Mouse (Mus musculus): ENCODE measurements around the gene Klra2. TPM values are rescaled to one million over a fixed set of nuclear protein-coding genes. Genes with fewer than 3 reads are reported as not detected.
"Not testable (repeated sequence)": the region's sequence is repeated elsewhere in the genome, so short reads cannot be mapped to it uniquely, and the experiment has no call there.

The Klra2 gene
- polyA plus RNA-seq, 1 experiment from 2014 or later: 0.63 TPM

DNA sequence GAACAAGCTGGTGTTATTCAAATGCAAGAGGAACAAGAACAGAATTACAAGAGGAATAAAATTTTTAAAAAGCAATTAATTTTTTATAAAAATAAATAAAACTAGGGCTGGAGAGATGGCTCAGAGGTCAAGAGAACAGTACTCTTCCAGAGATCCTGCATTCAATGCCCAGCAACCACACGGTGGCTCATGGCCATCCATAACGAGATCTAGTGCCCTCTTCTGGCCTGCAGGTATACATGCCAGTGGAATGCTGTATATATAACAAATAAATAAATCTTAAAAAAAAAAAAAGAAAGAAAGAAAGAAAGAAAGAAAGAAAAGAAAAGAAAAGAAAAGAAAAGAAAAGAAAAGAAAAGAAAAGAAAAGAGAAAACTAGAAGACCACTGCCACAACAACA is 43.3 kb upstream of the Klra2 start:
- Histone ChIP-seq H3K36me3 (ENCODE audit: control insufficient read depth, insufficient read depth) (peaks cover 8% of the 10 kb centered on the region; the same call in 1 of the 2 replicates), H3K9me3 (ENCODE audit: control insufficient read depth) (no peaks in the 10 kb centered on the region), H3K4me1 (replicated peaks; ENCODE audit: control insufficient read depth, insufficient read depth, low read length) (no peaks in the 10 kb centered on the region), H3K4me2 (replicated peaks; ENCODE audit: low read depth) (no peak overlapping the region), H3K27ac (ENCODE audit: low read depth, low read length) (no peak overlapping the region), H3K9ac (ENCODE audit: low read depth, low read length) (no peak overlapping the region), H3K27me3 (replicated peaks; ENCODE audit: control insufficient read depth, insufficient read depth, low read length) (no peaks in the 10 kb centered on the region), H3K4me3 (ENCODE audit: low read depth, low read length) (no peak overlapping the region)
- peak; percentile 76 for TF ChIP-seq CTCF (IDR thresholded peaks at IDR 0.05; ENCODE audit: low read depth)
- ATAC-seq: no peak
- WGBS: 11% methylated on average over 2 of the region's 2 CpGs

- ATAC-seq; H3K9ac ChIP-seq (ENCODE audit: low read depth, low read length); H3K27me3 ChIP-seq (replicated peaks; ENCODE audit: control insufficient read depth, insufficient read depth, low read length); H3K4me2 ChIP-seq (replicated peaks; ENCODE audit: low read depth); H3K4me3 ChIP-seq (ENCODE audit: low read depth, low read length); H3K27ac ChIP-seq (ENCODE audit: low read depth, low read length); H3K4me1 ChIP-seq (replicated peaks; ENCODE audit: control insufficient read depth, insufficient read depth, low read length); H3K9me3 ChIP-seq (ENCODE audit: control insufficient read depth): not testable (repeated sequence)
- 85% methylated on average over 2 of the region's 2 CpGs for WGBS
- H3K36me3 ChIP-seq (ENCODE audit: control insufficient read depth, insufficient read depth): peaks cover 12% of the 10 kb centered on the region; the same call in 1 of the 2 replicates
Measured at GRCm38 (mm10) chr6:131278160-131278559, 31.0 kb upstream of the Klra2 start.

- ATAC-seq: no peak
- H3K4me3 ChIP-seq (ENCODE audit: low read depth, low read length): no peak overlapping the region
- no peak overlapping the region for H3K4me2 ChIP-seq (replicated peaks; ENCODE audit: low read depth)
- no peak overlapping the region for H3K9ac ChIP-seq (ENCODE audit: low read depth, low read length)
- no peaks in the 10 kb centered on the region for H3K9me3 ChIP-seq (ENCODE audit: control insufficient read depth)
- no peak overlapping the region for H3K27ac ChIP-seq (ENCODE audit: low read depth, low read length)
- TF ChIP-seq CTCF (IDR thresholded peaks at IDR 0.05; ENCODE audit: low read depth): no peak
- H3K27me3 ChIP-seq (replicated peaks; ENCODE audit: control insufficient read depth, insufficient read depth, low read length): no peaks in the 10 kb centered on the region
- 71% methylated on average over 4 of the region's 4 CpGs for WGBS
- peaks cover 5% of the 10 kb centered on the region; the same call in 1 of the 2 replicates for H3K36me3 ChIP-seq (ENCODE audit: control insufficient read depth, insufficient read depth)
- H3K4me1 ChIP-seq (replicated peaks; ENCODE audit: control insufficient read depth, insufficient read depth, low read length): no peaks in the 10 kb centered on the region
Measured at GRCm38 (mm10) chr6:131276659-131277058, 29.5 kb upstream of the Klra2 start.

DNA sequence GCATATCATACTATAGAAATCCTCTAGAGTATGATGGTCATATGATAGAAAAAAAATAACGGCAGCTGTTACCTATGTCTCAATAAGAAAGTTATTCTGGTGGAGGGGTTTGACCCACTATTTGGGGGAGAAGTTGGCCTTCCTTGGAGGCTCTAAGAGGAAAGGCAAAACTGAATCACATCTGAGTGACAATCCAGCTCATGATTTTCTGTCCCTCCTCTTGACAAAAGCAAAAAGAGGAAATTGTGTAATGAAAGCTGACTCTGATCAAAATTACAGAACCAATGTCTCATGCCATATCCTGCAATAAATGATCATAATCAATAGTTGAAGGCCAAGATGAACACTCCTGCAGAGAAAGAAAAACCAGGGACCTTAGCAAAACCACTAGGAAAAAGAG is 25.1 kb upstream of the Klra2 start:
- ATAC-seq: no peak
- H3K27me3 ChIP-seq (replicated peaks; ENCODE audit: control insufficient read depth, insufficient read depth, low read length): no peaks in the 10 kb centered on the region
- peaks cover under 1% of the 10 kb centered on the region; the same call in 1 of the 2 replicates for H3K36me3 ChIP-seq (ENCODE audit: control insufficient read depth, insufficient read depth)
- H3K9ac ChIP-seq (ENCODE audit: low read depth, low read length): no peak overlapping the region
- H3K4me3 ChIP-seq (ENCODE audit: low read depth, low read length): no peak overlapping the region
- H3K4me2 ChIP-seq (replicated peaks; ENCODE audit: low read depth): no peak overlapping the region
- no peak for TF ChIP-seq CTCF (IDR thresholded peaks at IDR 0.05; ENCODE audit: low read depth)
- no peaks in the 10 kb centered on the region for H3K9me3 ChIP-seq (ENCODE audit: control insufficient read depth)
- no peaks in the 10 kb centered on the region for H3K4me1 ChIP-seq (replicated peaks; ENCODE audit: control insufficient read depth, insufficient read depth, low read length)
- H3K27ac ChIP-seq (ENCODE audit: low read depth, low read length): no peak overlapping the region
- 89% methylated on average over 1 of the region's 1 CpGs for WGBS

GRCm38 (mm10) chr6:131270312-131270711 is 23.1 kb upstream of the Klra2 start:
- no peaks in the 10 kb centered on the region for H3K36me3 ChIP-seq (ENCODE audit: control insufficient read depth, insufficient read depth)
- no peaks in the 10 kb centered on the region for H3K27me3 ChIP-seq (replicated peaks; ENCODE audit: control insufficient read depth, insufficient read depth, low read length)
- H3K9ac ChIP-seq (ENCODE audit: low read depth, low read length): no peak overlapping the region
- H3K4me1 ChIP-seq (replicated peaks; ENCODE audit: control insufficient read depth, insufficient read depth, low read length): no peaks in the 10 kb centered on the region
- 60% methylated on average over 1 of the region's 1 CpGs for WGBS
- no peak for TF ChIP-seq CTCF (IDR thresholded peaks at IDR 0.05; ENCODE audit: low read depth)
- H3K4me3 ChIP-seq (ENCODE audit: low read depth, low read length): no peak overlapping the region
- H3K4me2 ChIP-seq (replicated peaks; ENCODE audit: low read depth): no peak overlapping the region
- no peak overlapping the region for H3K27ac ChIP-seq (ENCODE audit: low read depth, low read length)
- no peaks in the 10 kb centered on the region for H3K9me3 ChIP-seq (ENCODE audit: control insufficient read depth)
- no peak for ATAC-seq

DNA sequence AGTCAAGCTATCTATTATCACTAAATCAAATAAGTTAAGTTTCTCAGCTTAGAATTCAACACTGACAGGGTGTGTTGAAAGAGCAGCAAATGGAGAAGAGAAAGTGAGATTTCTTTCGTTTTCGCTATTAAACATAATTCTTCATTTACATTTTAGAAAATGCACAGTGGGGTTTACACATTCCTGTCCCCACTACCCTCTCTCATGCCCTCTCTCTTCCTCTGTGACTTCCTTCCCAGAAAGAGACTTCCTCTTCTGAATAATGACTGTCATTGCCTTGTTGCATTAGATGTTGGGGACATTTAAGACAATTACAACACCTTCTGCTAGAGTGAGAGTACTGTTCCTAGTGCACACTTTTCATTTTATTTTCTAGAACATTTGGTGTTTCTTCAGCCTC is 22.4 kb upstream of the Klra2 start:
- ATAC-seq: no peak
- no peaks in the 10 kb centered on the region for H3K4me1 ChIP-seq (replicated peaks; ENCODE audit: control insufficient read depth, insufficient read depth, low read length)
- no peaks in the 10 kb centered on the region for H3K36me3 ChIP-seq (ENCODE audit: control insufficient read depth, insufficient read depth)
- no peak overlapping the region for H3K4me3 ChIP-seq (ENCODE audit: low read depth, low read length)
- H3K9me3 ChIP-seq (ENCODE audit: control insufficient read depth): no peaks in the 10 kb centered on the region
- H3K4me2 ChIP-seq (replicated peaks; ENCODE audit: low read depth): no peak overlapping the region
- no peaks in the 10 kb centered on the region for H3K27me3 ChIP-seq (replicated peaks; ENCODE audit: control insufficient read depth, insufficient read depth, low read length)
- TF ChIP-seq CTCF (IDR thresholded peaks at IDR 0.05; ENCODE audit: low read depth): no peak
- H3K9ac ChIP-seq (ENCODE audit: low read depth, low read length): no peak overlapping the region
- 91% methylated on average over 2 of the region's 2 CpGs for WGBS
- H3K27ac ChIP-seq (ENCODE audit: low read depth, low read length): no peak overlapping the region

DNA sequence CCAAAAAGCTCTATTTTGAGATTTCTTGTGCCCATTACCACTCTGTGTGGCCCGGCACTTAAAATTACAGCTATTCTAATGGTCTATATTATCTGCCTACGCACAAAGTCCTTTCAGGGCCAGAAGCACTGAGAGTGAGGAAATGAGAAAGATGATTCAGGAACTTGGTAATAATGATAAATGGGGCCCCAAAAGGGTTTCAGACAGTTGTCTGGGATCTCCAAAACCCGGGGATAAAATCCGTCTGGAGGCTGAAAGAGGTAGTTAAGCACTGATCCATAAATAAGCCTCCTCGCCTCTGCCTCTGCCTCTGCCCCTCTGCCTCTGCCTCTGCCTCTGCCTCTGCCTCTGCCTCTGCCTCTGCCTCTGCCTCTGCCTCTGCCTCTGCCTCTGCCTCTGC is 17.0 kb upstream of the Klra2 start:
- no peak for ATAC-seq
- no peaks in the 10 kb centered on the region for H3K27me3 ChIP-seq (replicated peaks; ENCODE audit: control insufficient read depth, insufficient read depth, low read length)
- no peaks in the 10 kb centered on the region for H3K36me3 ChIP-seq (ENCODE audit: control insufficient read depth, insufficient read depth)
- no peak overlapping the region for H3K4me3 ChIP-seq (ENCODE audit: low read depth, low read length)
- no peaks in the 10 kb centered on the region for H3K9me3 ChIP-seq (ENCODE audit: control insufficient read depth)
- WGBS: 83% methylated on average over 5 of the region's 5 CpGs
- no peak overlapping the region for H3K27ac ChIP-seq (ENCODE audit: low read depth, low read length)
- no peak overlapping the region for H3K9ac ChIP-seq (ENCODE audit: low read depth, low read length)
- TF ChIP-seq CTCF (IDR thresholded peaks at IDR 0.05; ENCODE audit: low read depth): no peak
- H3K4me1 ChIP-seq (replicated peaks; ENCODE audit: control insufficient read depth, insufficient read depth, low read length): no peaks in the 10 kb centered on the region
- H3K4me2 ChIP-seq (replicated peaks; ENCODE audit: low read depth): no peak overlapping the region
